Mouse (Mus musculus) embryo, embryonic 9.5 days (tissue): ENCODE data around the gene Usf2.

Experiments used
- DNase-seq: peaks from one replicate; pipeline ENCODE4 v3.0.0-alpha.2; 2017; ENCODE audit errors: extremely low spot score

Gene Usf2

GRCm38 (mm10) chr7:30956756-30957366 lies at the start of gene Usf2:
Usf2 (minus strand) TSS chr7:30956803.
- peak; percentile 85 for DNase-seq

- no peak for DNase-seq
Observed at GRCm38 (mm10) chr7:31002650-31003049, 46.0 kb upstream of the Usf2 start.

GRCm38 (mm10) chr7:31000505-31001020 lies 44.0 kb upstream of the Usf2 start:
- no peak for DNase-seq

- no peak for DNase-seq
Observed at GRCm38 (mm10) chr7:30996491-30996890, 39.9 kb upstream of the Usf2 start.

DNA sequence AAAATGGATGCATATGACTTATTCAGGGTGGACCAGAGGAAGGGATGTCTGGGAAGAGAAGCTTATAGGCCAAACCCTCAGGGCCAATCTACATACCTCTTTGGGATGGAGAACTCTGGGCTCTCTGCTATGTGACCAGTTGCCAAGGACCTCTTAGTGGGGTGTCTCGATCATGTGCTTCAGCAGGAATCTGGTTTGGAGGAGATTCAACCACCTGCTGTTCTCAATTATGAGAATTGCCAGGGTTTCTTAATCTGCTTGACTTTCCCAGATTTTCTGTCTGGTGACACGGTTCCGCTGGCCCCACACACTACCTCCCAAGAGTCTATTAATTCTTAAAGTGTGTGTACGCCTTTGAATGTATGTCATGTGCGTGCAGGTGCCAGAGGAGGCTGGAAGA lies 37.4 kb upstream of the Usf2 start:
- DNase-seq, result no peak

DNA sequence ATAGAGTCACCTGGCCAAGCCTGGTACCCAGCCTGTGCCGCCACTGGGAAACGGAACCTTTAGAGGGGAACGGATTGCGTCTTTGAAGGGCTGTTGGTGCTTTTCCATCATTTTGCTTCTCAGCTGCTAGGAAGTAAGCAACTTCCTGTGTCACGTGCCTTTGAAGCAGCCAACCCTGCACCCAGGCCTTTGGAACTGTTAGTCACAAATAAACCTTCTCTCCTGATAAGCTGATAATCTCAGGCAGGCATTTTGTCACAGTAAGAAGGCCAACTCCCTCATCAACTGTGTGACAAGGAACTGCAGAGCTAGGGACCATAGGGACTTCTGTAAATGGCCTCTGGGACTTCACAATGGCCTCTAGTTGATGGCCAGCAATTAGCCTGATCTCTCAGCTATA lies 35.5 kb upstream of the Usf2 start:
- no peak for DNase-seq

DNA sequence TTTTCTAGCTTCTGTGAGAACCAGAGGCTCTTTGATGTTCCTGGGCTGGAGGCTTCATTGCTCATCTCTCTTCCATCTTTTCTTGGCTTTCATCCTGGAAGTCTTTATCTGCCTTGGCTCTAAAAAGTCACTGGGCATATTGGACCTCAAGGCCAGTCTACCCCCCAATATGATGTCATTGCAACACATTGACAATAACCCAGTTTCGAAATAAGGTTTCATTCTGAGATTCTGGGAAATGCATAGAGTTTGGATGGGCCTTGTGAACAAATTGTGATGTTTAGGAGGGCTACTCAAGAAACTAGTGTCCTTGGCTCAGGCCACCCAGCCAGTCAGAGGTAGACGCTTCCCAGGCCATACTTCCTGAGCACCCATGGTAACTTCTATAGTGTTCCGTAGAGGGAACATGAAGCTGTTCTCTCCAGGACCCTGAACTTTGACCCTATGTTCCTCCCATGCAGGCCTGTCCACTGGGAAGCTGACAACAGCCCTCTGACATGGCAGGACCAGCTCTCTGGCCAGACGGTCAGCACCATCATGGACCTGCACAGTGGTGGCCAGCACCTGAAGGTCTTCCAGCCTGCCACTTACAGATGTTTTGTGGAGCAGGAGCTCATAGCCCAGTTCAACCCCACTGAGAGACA lies 32.0 kb upstream of the Usf2 start:
- DNase-seq, result no peak

DNA sequence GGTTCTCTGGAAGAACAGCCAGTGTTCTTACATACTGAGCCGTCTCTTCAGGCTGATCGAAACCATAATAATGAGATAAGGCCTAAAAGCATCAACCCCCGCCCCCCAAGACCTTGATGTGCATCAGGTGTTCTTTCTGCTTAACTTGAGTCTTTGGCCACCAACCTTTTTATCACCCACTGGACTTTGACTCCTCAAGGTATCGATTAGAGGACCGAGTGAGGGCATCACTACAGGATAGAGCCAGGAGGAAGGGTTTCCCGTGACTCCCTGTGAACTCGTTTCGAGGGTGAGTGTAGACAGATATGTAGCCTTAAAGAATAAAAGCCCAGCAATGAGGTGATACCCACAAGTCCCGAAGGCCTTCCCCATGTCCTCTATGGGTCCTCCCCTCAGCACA lies 28.8 kb upstream of the Usf2 start:
- no peak for DNase-seq

- DNase-seq, result no peak
Observed at GRCm38 (mm10) chr7:30981703-30982102, 25.1 kb upstream of the Usf2 start.

- DNase-seq, result peak; percentile 90
Observed at GRCm38 (mm10) chr7:30973501-30974289, 17.1 kb upstream of the Usf2 start, which contains the start of gene Fam187b. Fam187b (plus strand) TSS chr7:30973790.

GRCm38 (mm10) chr7:30973251-30973500 lies 16.6 kb upstream of the Usf2 start, which contains the start of gene Lsr:
Lsr (minus strand) TSS chr7:30973464.
- peak; percentile 75 for DNase-seq

DNA sequence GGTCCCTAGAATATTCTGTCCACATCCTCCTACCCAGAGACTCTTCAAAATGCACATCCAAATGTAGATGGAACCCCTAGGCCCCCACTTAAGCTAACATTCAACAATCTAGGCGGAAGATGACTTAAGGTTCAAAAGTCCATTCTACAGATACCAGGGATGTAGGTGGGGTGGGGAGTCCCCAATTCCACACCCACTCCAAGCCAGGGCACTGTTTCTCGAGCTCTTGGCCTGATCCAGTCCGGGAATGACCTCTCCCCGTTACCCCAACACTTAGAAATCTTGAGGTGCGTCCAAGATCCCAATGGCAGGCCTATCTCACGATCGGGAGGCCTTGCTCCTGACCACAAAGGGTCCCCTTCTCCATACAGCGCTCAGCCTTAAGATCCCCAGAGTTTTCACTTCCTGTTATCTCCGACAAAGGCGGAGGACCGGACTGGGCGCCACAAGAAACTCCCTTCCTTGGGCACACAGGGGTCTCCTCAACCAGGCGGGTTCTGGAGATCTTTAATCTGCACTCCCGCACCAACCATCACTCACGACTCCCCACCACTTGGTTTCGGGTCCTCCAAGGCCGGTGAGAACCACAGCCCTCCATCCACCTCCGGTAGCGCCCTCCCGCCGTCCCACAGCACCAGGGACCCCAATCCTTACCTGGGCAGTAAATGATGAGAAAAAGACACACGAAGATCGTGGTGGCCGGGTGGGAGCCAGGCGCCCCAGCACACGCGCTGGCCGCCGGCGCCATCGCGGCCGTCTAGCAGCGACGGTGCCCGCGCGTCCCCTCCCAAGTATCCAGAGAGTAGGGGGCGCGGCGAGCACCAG lies 16.0 kb upstream of the Usf2 start:
- DNase-seq, result peak; percentile 32

DNA sequence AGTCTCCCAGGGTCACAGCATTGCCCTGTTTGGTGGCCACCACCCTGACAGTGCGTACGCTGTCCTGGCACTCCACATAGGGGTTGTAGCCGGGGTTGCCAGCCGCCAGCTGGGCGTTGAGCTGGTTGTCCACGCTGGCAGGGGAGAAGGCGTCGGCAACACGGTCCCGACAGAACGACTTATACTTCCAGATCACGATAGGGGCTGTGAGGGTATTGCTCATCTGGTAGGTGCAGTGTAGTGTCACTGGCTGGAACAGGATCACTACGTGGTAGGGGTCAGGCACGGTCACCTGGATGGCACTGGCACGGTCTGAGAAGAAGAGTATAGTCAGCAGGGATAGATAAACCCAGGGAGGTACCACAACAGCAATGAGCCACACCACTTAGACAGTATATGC lies 15.3 kb upstream of the Usf2 start:
- no peak for DNase-seq

- DNase-seq, result no peak
Observed at GRCm38 (mm10) chr7:30969174-30969573, 12.6 kb upstream of the Usf2 start.

DNA sequence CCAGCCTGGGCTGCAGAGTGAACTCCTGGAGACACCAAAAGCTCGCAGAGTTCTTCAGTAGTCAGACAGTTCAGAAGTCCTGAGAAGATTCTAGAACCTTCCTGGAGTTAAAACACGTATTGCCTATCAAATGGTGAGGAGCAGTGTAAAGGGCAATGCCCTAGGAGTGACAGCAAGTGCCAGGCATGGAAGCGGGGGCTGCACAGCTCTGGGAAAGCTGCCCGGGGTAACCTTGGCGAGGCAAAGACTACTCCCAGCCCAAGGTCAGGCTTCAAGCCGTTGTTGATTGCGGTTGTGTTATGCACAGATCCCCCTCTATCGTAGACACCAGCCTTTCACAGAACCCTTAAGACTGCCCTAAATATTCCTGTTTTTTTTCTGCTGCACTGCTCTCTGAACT lies 12.0 kb upstream of the Usf2 start:
- DNase-seq, result no peak

GRCm38 (mm10) chr7:30966657-30967056 lies 10.1 kb upstream of the Usf2 start:
- no peak for DNase-seq

DNA sequence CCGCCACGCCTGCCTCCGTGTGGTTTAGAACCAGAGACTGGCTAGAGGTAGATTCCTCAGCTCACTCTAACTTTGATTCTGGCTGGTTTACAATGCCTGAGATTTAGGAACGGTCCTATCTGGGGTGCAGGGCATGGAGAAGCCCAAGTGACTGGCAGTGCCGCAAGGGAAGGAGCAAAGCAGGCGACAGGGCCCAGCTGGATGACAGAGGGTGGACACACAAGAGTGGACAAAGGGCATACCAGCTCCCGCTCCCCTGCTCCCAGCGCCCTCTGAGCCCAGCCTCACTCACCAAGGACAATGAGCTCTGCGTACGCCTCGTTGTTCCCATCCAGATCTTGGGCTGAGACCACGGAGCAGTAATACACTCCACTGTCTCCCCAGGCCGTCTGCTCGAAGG lies 9.1 kb upstream of the Usf2 start:
- DNase-seq, result no peak

- no peak for DNase-seq
Observed at GRCm38 (mm10) chr7:30964366-30964765, 7.8 kb upstream of the Usf2 start.

GRCm38 (mm10) chr7:30962862-30963261 lies 6.3 kb upstream of the Usf2 start:
- no peak for DNase-seq

DNA sequence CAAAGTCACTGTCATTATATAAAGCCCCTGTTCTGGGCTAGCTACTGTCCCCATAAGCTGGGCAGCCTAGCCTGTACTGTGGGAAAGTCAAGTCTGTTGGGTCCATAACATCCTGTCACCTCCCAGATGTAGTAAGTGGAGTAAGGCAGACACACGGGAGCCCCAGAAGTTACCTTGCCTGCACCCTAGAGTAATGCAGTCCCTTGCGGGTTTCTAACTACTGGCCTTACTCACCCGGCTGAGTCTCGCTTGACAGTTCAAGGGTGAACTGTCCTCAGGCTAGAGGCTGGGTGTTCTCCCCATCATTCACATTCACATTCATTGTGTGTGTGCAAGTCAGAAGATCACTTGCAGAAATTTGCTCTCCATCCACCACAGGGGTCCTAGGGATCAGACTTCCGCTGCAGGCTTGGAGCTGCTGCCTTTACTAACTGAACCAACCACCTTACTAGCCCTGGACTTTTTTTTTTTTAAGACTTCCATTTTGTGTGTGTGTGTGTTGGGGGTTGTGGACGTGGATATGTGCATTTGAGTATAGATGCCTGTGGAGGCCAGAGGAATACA lies 3.3 kb upstream of the Usf2 start:
- DNase-seq, result no peak

DNA sequence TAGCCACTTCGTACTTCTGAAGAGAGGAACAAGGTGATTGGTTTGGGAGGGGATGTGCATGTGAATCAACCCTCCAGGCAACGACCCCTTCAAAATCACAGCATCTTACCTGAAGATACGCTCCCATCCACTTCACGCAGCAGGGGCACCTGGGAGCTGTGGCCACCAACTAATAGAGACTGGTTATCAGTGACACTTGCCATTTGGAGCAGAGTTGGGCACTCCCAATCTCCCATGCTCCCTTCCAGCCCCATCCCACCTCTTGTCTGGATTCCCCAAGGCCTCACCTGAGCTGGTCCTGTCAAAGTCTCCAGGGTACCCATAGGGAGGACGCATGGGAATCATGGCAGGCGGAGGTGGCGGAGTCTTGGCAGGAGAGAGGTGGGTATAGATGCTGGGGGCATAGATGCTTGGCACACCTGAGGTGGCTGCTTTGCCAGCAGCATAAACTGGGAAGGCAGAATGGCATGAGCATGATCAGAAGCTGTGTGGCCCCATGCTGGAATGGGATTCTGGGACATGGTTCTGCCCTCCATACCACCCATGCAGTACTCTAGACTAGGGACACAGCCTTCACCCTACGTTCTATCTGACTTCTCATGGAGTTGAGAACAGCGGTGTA lies 2.4 kb upstream of the Usf2 start:
- DNase-seq, result no peak
